Mouse (Mus musculus): ENCODE results near the gene Tpd52l1. TPM values are rescaled to one million over a fixed set of nuclear protein-coding genes. Genes with fewer than 3 reads are reported as not detected.

Tpd52l1 gene
- total and polyA plus RNA-seq, 2 experiments from 2014 or later, result 24.4 to 62.0 TPM

- Histone ChIP-seq H3K4me2 (ENCODE audit: low read depth, low read length) (peak within 1 kb of the TSS; percentile 63), H3K36me3 (ENCODE audit: insufficient read depth, low read length) (0 out of 2 replicates have a peak, but pooled peaks cover 6% of the 10 kb centered on the region), H3K9ac (replicated peaks; ENCODE audit: low read length) (peak within 1 kb of the TSS; percentile 82), H3K27ac (peak within 1 kb of the TSS; percentile 91), H3K4me3 (ENCODE audit: low read length) (peak within 1 kb of the TSS; percentile 73), H3K9me3 (ENCODE audit: low read length) (no peaks in the 10 kb centered on the region), H3K27me3 (ENCODE audit: insufficient read depth, low read length) (no peaks in the 10 kb centered on the region), H3K4me1 (ENCODE audit: insufficient read depth, low read length) (peaks cover 5% of the 10 kb centered on the region; the same call in 1 of the 2 replicates)
- 0 out of 2 replicates have a peak, but pooled peaks have one; percentile 16 for TF ChIP-seq CTCF (IDR thresholded peaks at IDR 0.05; ENCODE audit: low read depth)
- DNase-seq (ENCODE audit: low spot score), result peak; percentile 88
- ATAC-seq, result peak; percentile 98
- 3% methylated on average over 41 of the region's 44 CpGs for WGBS
These were observed 132.6 kb downstream of the Tpd52l1 start, which contains the start of gene Hddc2 for GRCm38 (mm10) chr10:31312865-31313848. TSS of gene Hddc2 (plus strand) at chr10:31313383.

GRCm38 (mm10) chr10:31307024-31307598 is 138.6 kb downstream of the Tpd52l1 start:
- no peaks in the 10 kb centered on the region for H3K9me3 ChIP-seq (ENCODE audit: low read length)
- H3K4me3 ChIP-seq (ENCODE audit: low read length), result no peak overlapping the region
- WGBS, result 45% methylated on average over 1 of the region's 1 CpGs
- H3K4me1 ChIP-seq (ENCODE audit: insufficient read depth, low read length), result no peaks in the 10 kb centered on the region
- DNase-seq (ENCODE audit: low spot score), result no peak
- no peak overlapping the region for H3K9ac ChIP-seq (replicated peaks; ENCODE audit: low read length)
- TF ChIP-seq CTCF (IDR thresholded peaks at IDR 0.05; ENCODE audit: low read depth), result no peak
- no peaks in the 10 kb centered on the region for H3K36me3 ChIP-seq (ENCODE audit: insufficient read depth, low read length)
- H3K27me3 ChIP-seq (ENCODE audit: insufficient read depth, low read length), result no peaks in the 10 kb centered on the region
- H3K27ac ChIP-seq, result no peak overlapping the region
- ATAC-seq, result no peak
- no peak overlapping the region for H3K4me2 ChIP-seq (ENCODE audit: low read depth, low read length)

- Histone ChIP-seq H3K4me1 (ENCODE audit: insufficient read depth, low read length) (no peaks in the 10 kb centered on the region), H3K27ac (no peak overlapping the region), H3K4me2 (ENCODE audit: low read depth, low read length) (no peak overlapping the region), H3K4me3 (ENCODE audit: low read length) (no peak overlapping the region), H3K9me3 (ENCODE audit: low read length) (no peaks in the 10 kb centered on the region), H3K9ac (replicated peaks; ENCODE audit: low read length) (no peak overlapping the region), H3K27me3 (ENCODE audit: insufficient read depth, low read length) (no peaks in the 10 kb centered on the region), H3K36me3 (ENCODE audit: insufficient read depth, low read length) (no peaks in the 10 kb centered on the region)
- no peak for ATAC-seq
- no peak for DNase-seq (ENCODE audit: low spot score)
- no peak for TF ChIP-seq CTCF (IDR thresholded peaks at IDR 0.05; ENCODE audit: low read depth)
- WGBS, result 96% methylated on average over 2 of the region's 2 CpGs
These were observed 142.3 kb downstream of the Tpd52l1 start for GRCm38 (mm10) chr10:31303446-31303845.

- no peaks in the 10 kb centered on the region for H3K27me3 ChIP-seq (ENCODE audit: insufficient read depth, low read length)
- H3K9ac ChIP-seq (replicated peaks; ENCODE audit: low read length), result no peak overlapping the region
- H3K9me3 ChIP-seq (ENCODE audit: low read length), result no peaks in the 10 kb centered on the region
- H3K36me3 ChIP-seq (ENCODE audit: insufficient read depth, low read length), result no peaks in the 10 kb centered on the region
- no peak overlapping the region for H3K4me2 ChIP-seq (ENCODE audit: low read depth, low read length)
- DNase-seq (ENCODE audit: low spot score) (no peak), ATAC-seq (no peak)
- H3K27ac ChIP-seq, result no peak overlapping the region
- H3K4me3 ChIP-seq (ENCODE audit: low read length), result no peak overlapping the region
- 75% methylated on average over 1 of the region's 1 CpGs for WGBS
- TF ChIP-seq CTCF (IDR thresholded peaks at IDR 0.05; ENCODE audit: low read depth), result no peak
- H3K4me1 ChIP-seq (ENCODE audit: insufficient read depth, low read length), result no peaks in the 10 kb centered on the region
These were observed 145.5 kb downstream of the Tpd52l1 start for GRCm38 (mm10) chr10:31300292-31300691.

GRCm38 (mm10) chr10:31298921-31299574 is 146.7 kb downstream of the Tpd52l1 start:
- Histone ChIP-seq H3K4me2 (ENCODE audit: low read depth, low read length) (no peak overlapping the region), H3K4me3 (ENCODE audit: low read length) (no peak overlapping the region), H3K27me3 (ENCODE audit: insufficient read depth, low read length) (no peaks in the 10 kb centered on the region), H3K27ac (no peak overlapping the region), H3K36me3 (ENCODE audit: insufficient read depth, low read length) (no peaks in the 10 kb centered on the region), H3K4me1 (ENCODE audit: insufficient read depth, low read length) (no peaks in the 10 kb centered on the region), H3K9ac (replicated peaks; ENCODE audit: low read length) (no peak overlapping the region), H3K9me3 (ENCODE audit: low read length) (no peaks in the 10 kb centered on the region)
- 38% methylated on average over 6 of the region's 6 CpGs for WGBS
- TF ChIP-seq CTCF (IDR thresholded peaks at IDR 0.05; ENCODE audit: low read depth), result peak; percentile 93
- ATAC-seq (peak; percentile 76), DNase-seq (ENCODE audit: low spot score) (peak; percentile 86)

GRCm38 (mm10) chr10:31298263-31298662 is 147.5 kb downstream of the Tpd52l1 start:
- TF ChIP-seq CTCF (IDR thresholded peaks at IDR 0.05; ENCODE audit: low read depth), result peak; percentile 10; the same call in 1 of the 2 replicates
- WGBS, result 56% methylated on average over 2 of the region's 2 CpGs
- Histone ChIP-seq H3K36me3 (ENCODE audit: insufficient read depth, low read length) (no peaks in the 10 kb centered on the region), H3K4me2 (ENCODE audit: low read depth, low read length) (no peak overlapping the region), H3K9ac (replicated peaks; ENCODE audit: low read length) (no peak overlapping the region), H3K27me3 (ENCODE audit: insufficient read depth, low read length) (no peaks in the 10 kb centered on the region), H3K27ac (no peak overlapping the region), H3K4me1 (ENCODE audit: insufficient read depth, low read length) (no peaks in the 10 kb centered on the region), H3K4me3 (ENCODE audit: low read length) (no peak overlapping the region), H3K9me3 (ENCODE audit: low read length) (no peaks in the 10 kb centered on the region)
- peak; percentile 10 for DNase-seq (ENCODE audit: low spot score)
- ATAC-seq, result no peak
